Mouse (Mus musculus) CD4-positive, CD25-positive, alpha-beta regulatory T cell, adult 2 months (primary cell): Measurements from ENCODE around the gene Slain2.
A peak's percentile ranks its signal among the peaks of the same experiment; 100 is the strongest.
"Not testable (repeated sequence)": the region's sequence is repeated elsewhere in the genome, so short reads cannot be mapped to it uniquely, and the experiment has no call there.

Source experiments
- DNase-seq: peaks from one replicate; pipeline ENCODE4 v3.0.0-alpha.2; 2012; ENCODE audit warnings: low read depth, low spot score

Slain2 gene

DNA sequence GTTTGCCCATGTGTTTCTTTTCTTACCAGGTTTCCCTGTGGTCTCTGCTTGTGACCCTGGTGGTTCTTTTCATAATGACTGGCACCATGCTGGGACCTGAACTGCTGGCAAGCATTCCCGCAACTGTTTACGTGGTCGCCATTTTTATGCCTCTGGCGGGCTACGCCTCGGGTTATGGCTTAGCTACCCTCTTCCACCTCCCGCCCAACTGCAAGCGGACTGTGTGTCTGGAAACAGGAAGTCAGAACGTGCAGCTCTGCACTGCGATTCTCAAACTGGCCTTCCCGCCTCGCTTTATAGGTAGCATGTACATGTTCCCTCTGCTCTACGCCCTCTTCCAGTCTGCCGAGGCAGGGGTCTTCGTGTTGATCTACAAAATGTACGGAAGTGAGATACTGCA, 97.7 kb downstream of the Slain2 start:
- not testable (repeated sequence) for DNase-seq

DNA sequence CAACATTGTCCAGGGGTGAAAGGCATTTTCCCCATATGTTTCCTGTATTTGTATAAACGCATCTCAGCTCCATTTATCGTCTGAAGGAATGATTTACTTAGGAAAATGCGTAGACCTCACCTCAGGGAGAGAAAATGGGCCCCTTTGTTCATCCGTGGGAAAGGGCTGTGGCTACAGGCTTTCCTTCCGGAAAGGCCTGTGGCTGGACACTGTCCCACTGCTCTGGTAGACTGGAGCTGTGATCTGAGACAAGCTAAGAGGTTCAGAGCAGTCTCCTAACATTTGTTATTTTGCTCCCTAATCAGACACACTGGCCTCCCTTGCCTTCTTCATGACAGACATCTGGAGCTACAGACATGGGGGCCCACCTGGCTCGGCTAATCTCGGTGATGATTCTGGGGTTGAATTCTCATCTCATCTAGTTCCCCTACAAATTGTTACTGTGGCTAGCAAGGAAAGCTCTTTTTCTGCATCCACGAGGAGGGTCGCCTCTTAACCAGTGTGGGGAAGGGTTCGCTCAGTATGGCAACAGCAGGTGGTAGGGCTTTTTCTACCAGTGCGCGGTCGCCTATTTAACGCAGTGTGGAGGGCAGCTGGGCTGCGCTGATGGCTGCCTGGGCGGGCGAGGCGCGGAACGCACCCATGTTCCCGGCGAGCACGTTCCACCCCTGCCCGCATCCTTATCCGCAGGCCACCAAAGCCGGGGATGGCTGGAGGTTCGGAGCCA, 98.9 kb downstream of the Slain2 start:
- DNase-seq, result not testable (repeated sequence)

GRCm38 (mm10) chr5:73013611-73014287, 99.6 kb downstream of the Slain2 start:
- peak; percentile 6 for DNase-seq

DNA sequence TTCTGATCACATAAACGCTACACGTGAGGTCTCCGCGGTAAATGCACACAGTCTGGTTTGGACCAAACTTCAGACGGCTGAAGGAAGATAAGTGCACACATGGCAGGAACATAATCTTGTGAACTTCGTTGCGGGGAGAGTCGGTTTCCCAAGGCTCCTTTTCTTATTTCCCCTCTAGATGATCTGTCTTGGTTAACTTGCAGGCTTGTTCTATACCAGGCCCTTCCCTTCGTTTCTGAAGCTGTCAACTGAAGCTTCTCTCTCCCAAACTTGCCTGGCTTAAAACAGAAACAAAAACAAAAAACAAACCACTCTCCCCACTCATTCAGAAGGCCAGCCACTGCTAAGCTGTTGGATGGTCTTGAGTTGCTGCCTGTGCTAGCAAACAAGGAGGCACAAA, 100.6 kb downstream of the Slain2 start:
- DNase-seq, result no peak

GRCm38 (mm10) chr5:73023801-73024200, 109.7 kb downstream of the Slain2 start:
- no peak for DNase-seq
